8 mouse cellular contexts compared by ENCODE assay signal in the genomic region with DNA sequence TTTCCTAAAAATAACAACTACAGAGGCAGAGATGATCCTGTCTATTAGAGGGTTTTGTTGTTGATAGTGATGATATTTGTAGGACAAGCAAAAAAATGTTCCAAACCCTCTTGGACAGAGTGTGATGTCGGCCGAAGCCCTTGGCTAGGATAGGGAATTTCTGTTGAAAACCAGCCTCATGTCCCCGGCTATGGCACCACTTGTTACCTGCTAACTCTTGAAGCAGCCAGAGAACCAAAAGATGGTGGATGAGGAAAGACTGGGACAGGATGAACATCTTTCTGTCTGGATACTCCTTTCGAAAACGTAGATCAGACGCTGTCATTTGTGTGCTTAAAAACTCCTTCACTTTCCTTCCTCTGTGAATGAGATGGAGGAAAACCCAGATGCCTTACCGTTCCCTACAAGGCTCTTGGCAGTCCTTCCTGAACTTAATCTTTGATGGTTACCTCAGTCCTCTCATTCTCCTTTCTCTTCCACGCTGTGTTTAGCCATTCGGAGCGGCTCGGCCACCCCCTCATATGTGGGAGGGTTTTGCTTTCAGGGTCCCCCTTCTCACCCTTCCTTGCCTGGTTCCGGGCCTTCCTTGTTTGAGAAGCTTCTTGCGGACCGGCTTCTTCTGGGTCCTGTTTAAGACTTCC. TPM values are rescaled to one million over a fixed set of nuclear protein-coding genes. Genes with fewer than 3 reads are reported as not detected.
A peak's percentile ranks its signal among the peaks of the same experiment; 100 is the strongest.
DNase-seq lines count a peak whose midpoint lies in the region; ATAC-seq and TF ChIP-seq lines count a peak whose summit lies in the region.
"Had no signal": no experiment of that assay in that cellular context is flagged by ENCODE, and none has a peak within 500 bp of the region (broad histone marks: within the 10 kb centered on the region; RNA-seq: fewer than 3 reads in every experiment).

No protein-coding gene starts in this region.

- H3K4me3 ChIP-seq in spleen, adult 2 months (ENCODE audit: extremely low read depth, insufficient read depth, insufficient read length): peak overlapping the region; percentile 21; the same call in 1 of the 2 replicates
- peak overlapping the region; percentile 91 for H3K4me3 ChIP-seq in forebrain, embryonic 14.5 days (ENCODE audit: low read depth, low read length)
- peak overlapping the region; percentile 92 for H3K4me3 ChIP-seq in limb, embryonic 14.5 days (replicated peaks; ENCODE audit: low read length)
- H3K4me3 ChIP-seq in stomach, postnatal 0 days (ENCODE audit: low read depth, low read length): peak overlapping the region; percentile 70

- H3K36me3 ChIP-seq in spleen, adult 2 months (ENCODE audit: control insufficient read depth, insufficient read depth, low read length): no peaks in the 10 kb centered on the region
- no peaks in the 10 kb centered on the region for H3K36me3 ChIP-seq in forebrain, embryonic 14.5 days (ENCODE audit: control insufficient read depth, insufficient read depth, low read length)
- no peaks in the 10 kb centered on the region for H3K36me3 ChIP-seq in limb, embryonic 14.5 days (ENCODE audit: control insufficient read depth, insufficient read depth, low read length)
- H3K36me3 ChIP-seq in stomach, postnatal 0 days (ENCODE audit: control insufficient read depth, insufficient read depth, low read length): no peaks in the 10 kb centered on the region

- TF ChIP-seq POLR2A in spleen, adult 2 months (IDR thresholded peaks at IDR 0.05; ENCODE audit: low read depth, low read length): no peak
- no peak for TF ChIP-seq POLR2A in limb, embryonic 14.5 days (IDR thresholded peaks at IDR 0.05; ENCODE audit: borderline replicate concordance, extremely low read depth, insufficient read depth, insufficient read length)

- H3K9me3 ChIP-seq in forebrain, embryonic 14.5 days (replicated peaks; ENCODE audit: control insufficient read depth, low read length): no peaks in the 10 kb centered on the region
- no peaks in the 10 kb centered on the region for H3K9me3 ChIP-seq in limb, embryonic 14.5 days (ENCODE audit: control insufficient read depth, low read length)
- no peaks in the 10 kb centered on the region for H3K9me3 ChIP-seq in stomach, postnatal 0 days (ENCODE audit: control insufficient read depth, low read length)

- WGBS in spleen, adult 2 months: 71% methylated on average over 14 of the region's 14 CpGs
- WGBS in forebrain, embryonic 14.5 days: 64% methylated on average over 14 of the region's 14 CpGs
- WGBS in limb, embryonic 14.5 days: 64% methylated on average over 14 of the region's 14 CpGs
- WGBS in stomach, postnatal 0 days: 52% methylated on average over 14 of the region's 14 CpGs

- H3K4me2 ChIP-seq in forebrain, embryonic 14.5 days (ENCODE audit: low read length): peak overlapping the region; percentile 87
- H3K4me2 ChIP-seq in limb, embryonic 14.5 days (replicated peaks; ENCODE audit: low read depth, low read length, severe bottlenecking): peak overlapping the region; percentile 88
- peak overlapping the region; percentile 84 for H3K4me2 ChIP-seq in stomach, postnatal 0 days (replicated peaks; ENCODE audit: low read depth)

- H3K27ac ChIP-seq in spleen, adult 2 months (ENCODE audit: insufficient read depth, low read length): no peak overlapping the region
- H3K27ac ChIP-seq in forebrain, embryonic 14.5 days (ENCODE audit: low read depth, low read length): no peak overlapping the region
- H3K27ac ChIP-seq in limb, embryonic 14.5 days (replicated peaks; ENCODE audit: low read depth, low read length): no peak overlapping the region
- H3K27ac ChIP-seq in stomach, postnatal 0 days (replicated peaks): no peak overlapping the region

- TF ChIP-seq EP300 in stomach, postnatal 0 days (optimal IDR thresholded peaks at IDR 0.05): no peak

- no peak for ATAC-seq in forebrain, embryonic 14.5 days
- ATAC-seq in limb, embryonic 14.5 days (ENCODE audit: low FRiP score, low read depth): no peak
- ATAC-seq in stomach, postnatal 0 days (ENCODE audit: low FRiP score, low TSS enrichment): no peak

- no peaks in the 10 kb centered on the region for H3K27me3 ChIP-seq in spleen, adult 2 months (ENCODE audit: control insufficient read depth, insufficient read depth, low read length)
- H3K27me3 ChIP-seq in forebrain, embryonic 14.5 days (replicated peaks; ENCODE audit: control insufficient read depth, insufficient read depth, low read length): no peaks in the 10 kb centered on the region
- H3K27me3 ChIP-seq in limb, embryonic 14.5 days (ENCODE audit: control insufficient read depth, insufficient read depth, low read length): no peaks in the 10 kb centered on the region
- no peaks in the 10 kb centered on the region for H3K27me3 ChIP-seq in stomach, postnatal 0 days (ENCODE audit: control insufficient read depth, insufficient read depth, low read length)

- H3K9ac ChIP-seq in forebrain, embryonic 14.5 days (ENCODE audit: low read length): peak overlapping the region; percentile 92
- H3K9ac ChIP-seq in limb, embryonic 14.5 days (ENCODE audit: low read depth, low read length, severe bottlenecking): peak overlapping the region; percentile 88
- peak overlapping the region; percentile 81 for H3K9ac ChIP-seq in stomach, postnatal 0 days (ENCODE audit: low read length)

- DNase-seq in spleen, adult 2 months (ENCODE audit: low read depth in 1 of 2, low spot score in 2 of 2): no peak
- DNase-seq in spleen, adult 12 weeks (ENCODE audit: low spot score): no peak
- no peak for DNase-seq in forebrain, embryonic 14.5 days (ENCODE audit: low spot score)
- DNase-seq in limb, embryonic 14.5 days (ENCODE audit: low spot score): no peak
- no peak for DNase-seq in stomach, postnatal 0 days (ENCODE audit: low spot score)
- DNase-seq in left cerebral cortex, adult 8-10 months (ENCODE audit: low spot score in 2 of 2): no peak
- no peak for DNase-seq in gastrocnemius, adult 18-20 months (ENCODE audit: low spot score)

- no peaks in the 10 kb centered on the region; the same call in 1 of the 2 replicates for H3K4me1 ChIP-seq in spleen, adult 2 months (ENCODE audit: control insufficient read depth, insufficient read depth, insufficient read length)
- H3K4me1 ChIP-seq in forebrain, embryonic 14.5 days (ENCODE audit: control insufficient read depth, insufficient read depth, low read length): peaks cover 15% of the 10 kb centered on the region
- peaks cover 13% of the 10 kb centered on the region for H3K4me1 ChIP-seq in limb, embryonic 14.5 days (ENCODE audit: control insufficient read depth, insufficient read depth, low read length)
- H3K4me1 ChIP-seq in stomach, postnatal 0 days (replicated peaks; ENCODE audit: control insufficient read depth, insufficient read depth): peaks cover 6% of the 10 kb centered on the region; the same call in 1 of the 2 replicates

- TF ChIP-seq CTCF in spleen, adult 2 months (IDR thresholded peaks at IDR 0.05; ENCODE audit: extremely low read depth, insufficient read depth, insufficient read length, insufficient replicate concordance): no peak
- no peak for TF ChIP-seq CTCF in stomach, postnatal 0 days (IDR thresholded peaks at IDR 0.05; ENCODE audit: low read depth)

RNA-seq across cellular contexts. Expression of gene Ptpra, which starts 1.1 kb away (rescaled TPM):
- polyA plus RNA-seq in spleen, adult 2 months (2012; rRNA removed): 31.9 and 37.4 TPM in 2 replicates
- 130 and 135 TPM in 2 replicates for polyA plus RNA-seq in forebrain, embryonic 14.5 days (2014; fragmentation: Nextera tagmentation; extraction: Ambion mirVana)
- 81.7 and 94.9 TPM in 2 replicates for polyA plus RNA-seq in limb, embryonic 14.5 days (2012; rRNA removed)
- 118 and 124 TPM in 2 replicates for polyA plus RNA-seq in limb, embryonic 14.5 days (2014; fragmentation: Nextera tagmentation; extraction: Ambion mirVana)
- 45.1 and 45.7 TPM in 2 replicates for polyA plus RNA-seq in stomach, postnatal 0 days (2015; fragmentation: Nextera tagmentation; extraction: Ambion mirVana)
- 100 to 1,000 TPM; 217 to 237 (median 225) TPM for total RNA-seq in left cerebral cortex, adult 8-10 months (2022)
- total RNA-seq in gastrocnemius, adult 18-20 months (2021): 10 to 100 TPM; 14.8 to 18.9 TPM

RNA-seq across cellular contexts. Expression of gene Pced1a, which starts 26.7 kb away (rescaled TPM):
- polyA plus RNA-seq in spleen, adult 2 months (2012; rRNA removed): 33.2 and 35.3 TPM in 2 replicates
- 8.9 and 12.0 TPM in 2 replicates for polyA plus RNA-seq in forebrain, embryonic 14.5 days (2014; fragmentation: Nextera tagmentation; extraction: Ambion mirVana)
- 57.5 and 64.1 TPM in 2 replicates for polyA plus RNA-seq in limb, embryonic 14.5 days (2012; rRNA removed)
- 13.0 and 13.2 TPM in 2 replicates for polyA plus RNA-seq in limb, embryonic 14.5 days (2014; fragmentation: Nextera tagmentation; extraction: Ambion mirVana)
- 4.4 and 4.9 TPM in 2 replicates for polyA plus RNA-seq in stomach, postnatal 0 days (2015; fragmentation: Nextera tagmentation; extraction: Ambion mirVana)
- total RNA-seq in left cerebral cortex, adult 8-10 months (2022): 10 to 100 TPM; 23.1 to 29.9 (median 24.1) TPM
- total RNA-seq in gastrocnemius, adult 18-20 months (2021): 1 to 10 TPM; 4.2 to 4.8 TPM

RNA-seq across cellular contexts. Expression of gene Vps16, which starts 27.1 kb away (rescaled TPM):
- 84.8 and 97.5 TPM in 2 replicates for polyA plus RNA-seq in spleen, adult 2 months (2012; rRNA removed)
- polyA plus RNA-seq in forebrain, embryonic 14.5 days (2014; fragmentation: Nextera tagmentation; extraction: Ambion mirVana): 92.2 and 99.3 TPM in 2 replicates
- polyA plus RNA-seq in limb, embryonic 14.5 days (2012; rRNA removed): 148 and 170 TPM in 2 replicates
- polyA plus RNA-seq in limb, embryonic 14.5 days (2014; fragmentation: Nextera tagmentation; extraction: Ambion mirVana): 67.0 and 82.3 TPM in 2 replicates
- polyA plus RNA-seq in stomach, postnatal 0 days (2015; fragmentation: Nextera tagmentation; extraction: Ambion mirVana): 37.0 and 38.9 TPM in 2 replicates
- 10 to 100 TPM; 67.2 to 90.4 (median 76.7) TPM for total RNA-seq in left cerebral cortex, adult 8-10 months (2022)
- total RNA-seq in gastrocnemius, adult 18-20 months (2021): 10 to 100 TPM; 17.6 to 19.2 TPM

RNA-seq across cellular contexts. Expression of gene Tmem239, which starts 44.9 kb away (rescaled TPM):
- polyA plus RNA-seq in spleen, adult 2 months (2012; rRNA removed): not detected in 2 replicates
- not detected in 2 replicates for polyA plus RNA-seq in forebrain, embryonic 14.5 days (2014; fragmentation: Nextera tagmentation; extraction: Ambion mirVana)
- not detected in 2 replicates for polyA plus RNA-seq in limb, embryonic 14.5 days (2012; rRNA removed)
- polyA plus RNA-seq in limb, embryonic 14.5 days (2014; fragmentation: Nextera tagmentation; extraction: Ambion mirVana): not detected in 2 replicates
- not detected in 2 replicates for polyA plus RNA-seq in stomach, postnatal 0 days (2015; fragmentation: Nextera tagmentation; extraction: Ambion mirVana)
- not detected for total RNA-seq in left cerebral cortex, adult 8-10 months (2022)
- not detected for total RNA-seq in gastrocnemius, adult 18-20 months (2021)
- total RNA-seq: monocyte, adult 5-6 weeks had no signal

RNA-seq across cellular contexts. Expression of gene 1700020A23Rik, which starts 46.1 kb away (rescaled TPM):
- polyA plus RNA-seq in spleen, adult 2 months (2012; rRNA removed): not detected in 2 replicates
- polyA plus RNA-seq in forebrain, embryonic 14.5 days (2014; fragmentation: Nextera tagmentation; extraction: Ambion mirVana): not detected in 2 replicates
- not detected in 2 replicates for polyA plus RNA-seq in limb, embryonic 14.5 days (2012; rRNA removed)
- polyA plus RNA-seq in limb, embryonic 14.5 days (2014; fragmentation: Nextera tagmentation; extraction: Ambion mirVana): not detected in 2 replicates
- polyA plus RNA-seq in stomach, postnatal 0 days (2015; fragmentation: Nextera tagmentation; extraction: Ambion mirVana): not detected in 2 replicates
- total RNA-seq in left cerebral cortex, adult 8-10 months (2022): not detected
- not detected for total RNA-seq in gastrocnemius, adult 18-20 months (2021)
- total RNA-seq: monocyte, adult 5-6 weeks had no signal

Comparison
In these comparisons a context has a peak if more than half of its experiments do, and no peak if none do; other contexts are left out.
1. H3K4me3 ChIP-seq: peak in every context shown above with its lines; median percentile 92 in limb, embryonic 14.5 days; 91 in forebrain, embryonic 14.5 days; 70 in stomach, postnatal 0 days; 21 in spleen, adult 2 months.